Mouse (Mus musculus) neural tube, embryonic 14.5 days (tissue): Measurements from ENCODE around the gene Reep1. TPM values are rescaled to one million over a fixed set of nuclear protein-coding genes. Genes with fewer than 3 reads are reported as not detected.
A peak's percentile ranks its signal among the peaks of the same experiment; 100 is the strongest.

Experiments
- ATAC-seq: fragments of 200-750 bp; cut with Nextera tagmentation; 2 replicates; pipeline ENCODE4 v1.8.0; 2017; ENCODE audit warnings: low read depth, mild to moderate bottlenecking, moderate TSS enrichment, moderate library complexity
- H3K27ac ChIP-seq: fragments of 300-500 bp; sonication (generic); 2 replicates; pipeline ENCODE4 v1.5.1; 2014; ENCODE audit warnings: low read depth, mild to moderate bottlenecking, control low read depth, low read length, moderate library complexity, mixed read lengths
- H3K27me3 ChIP-seq: fragments of 300-500 bp; sonication (generic); 2 replicates; pipeline ENCODE4 v1.6.1; 2014; ENCODE audit warnings: low read length; ENCODE audit not compliant: control insufficient read depth, insufficient read depth
- H3K36me3 ChIP-seq: fragments of 300-500 bp; sonication (generic); 2 replicates; pipeline ENCODE4 v1.6.1; 2014; ENCODE audit warnings: low read length, mixed read lengths; ENCODE audit not compliant: control insufficient read depth, insufficient read depth
- H3K4me1 ChIP-seq: fragments of 300-500 bp; sonication (generic); 2 replicates; pipeline ENCODE4 v1.6.1; 2014; ENCODE audit warnings: low read length; ENCODE audit not compliant: control insufficient read depth, insufficient read depth
- H3K4me2 ChIP-seq: fragments of 300-500 bp; sonication (generic); 2 replicates; pipeline ENCODE4 v1.6.1; 2014; ENCODE audit warnings: mild to moderate bottlenecking, low read depth, low read length, control low read depth
- H3K4me3 ChIP-seq: fragments of 300-500 bp; sonication (generic); 2 replicates; pipeline ENCODE4 v1.5.1; 2014; ENCODE audit warnings: low read depth, low read length, control low read depth, mixed read lengths
- H3K9ac ChIP-seq: fragments of 300-500 bp; sonication (generic); replicated peaks from 2 replicates; pipeline ENCODE4 v1.6.1; 2014; ENCODE audit warnings: low read depth, mild to moderate bottlenecking, control low read depth, low read length, mixed read lengths
- H3K9me3 ChIP-seq: fragments of 300-500 bp; sonication (generic); 2 replicates; pipeline ENCODE4 v1.6.1; 2016; ENCODE audit warnings: low read length; ENCODE audit not compliant: control insufficient read depth
- WGBS: fragments of 180-500 bp; shearing (Covaris S2); extraction: QIAGEN DNeasy Blood & Tissue Kit; methylation state at CpG from one replicate; pipeline ENCODE4 v1.1.7; 2014; 5-methylcytosine and 5-hydroxymethylcytosine counted together
- polyA plus RNA-seq: library from polyadenylated mRNA; unstranded; fragments of >200 nt; fragmentation: Nextera tagmentation; extraction: Ambion mirVana; gene quantifications from 2 replicates; pipeline ENCODE4 v1.2.1, GENCODE M21; 2014

Gene Reep1
- polyA plus RNA-seq, 1 experiment from 2014 or later: 332 TPM

DNA sequence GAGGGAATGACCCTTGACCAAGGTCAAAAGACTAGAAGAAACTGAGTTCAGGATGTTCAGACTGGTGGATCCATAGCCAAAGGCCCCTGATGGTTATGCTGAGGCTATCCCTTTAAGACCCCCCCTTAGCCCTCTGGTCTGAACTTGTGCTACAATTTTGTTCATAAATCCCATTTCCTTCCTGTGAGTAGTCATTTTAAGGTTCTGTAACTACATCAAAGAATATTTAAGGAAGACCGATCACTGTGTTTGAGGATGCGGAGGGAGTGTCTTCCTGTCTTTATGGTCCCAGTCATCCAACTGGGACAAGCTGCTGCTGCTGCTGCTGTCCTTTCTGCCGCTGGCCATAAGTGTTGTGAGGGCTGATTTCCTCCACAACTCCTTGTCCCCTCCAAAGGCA, 3.0 kb downstream of the Reep1 start:
- ATAC-seq: no peak
- H3K9me3 ChIP-seq: no peaks in the 10 kb centered on the region
- peaks cover 18% of the 10 kb centered on the region for H3K4me1 ChIP-seq
- H3K9ac ChIP-seq: no peak overlapping the region
- no peak overlapping the region for H3K27ac ChIP-seq
- H3K4me2 ChIP-seq: peak overlapping the region; percentile 83
- 81% methylated on average over 3 of the region's 3 CpGs for WGBS
- no peaks in the 10 kb centered on the region for H3K36me3 ChIP-seq
- no peak overlapping the region; the same call in 1 of the 2 replicates for H3K4me3 ChIP-seq
- no peaks in the 10 kb centered on the region for H3K27me3 ChIP-seq

DNA sequence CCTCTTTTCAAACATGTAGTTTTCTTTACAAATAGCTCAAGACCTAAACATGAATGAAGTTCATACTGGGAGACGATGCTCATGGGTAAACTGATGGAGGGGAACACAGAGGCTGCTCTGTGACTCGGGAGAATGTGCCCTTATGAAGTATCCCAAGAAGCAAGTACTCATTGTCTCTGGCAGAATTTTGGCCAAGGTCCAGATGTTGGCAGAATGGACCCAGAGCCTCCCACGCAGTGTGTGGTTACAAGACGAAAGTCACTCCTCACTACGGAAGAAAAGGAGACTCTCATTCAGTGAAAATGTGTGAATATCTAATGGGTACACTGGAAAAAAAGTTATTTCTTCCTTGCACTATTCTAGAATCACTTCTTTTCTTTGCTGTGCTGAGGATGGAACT, 3.8 kb downstream of the Reep1 start:
- WGBS: 52% methylated on average over 5 of the region's 5 CpGs
- Histone ChIP-seq H3K27ac (no peak overlapping the region), H3K4me3 (no peak overlapping the region), H3K9ac (no peak overlapping the region), H3K27me3 (no peaks in the 10 kb centered on the region), H3K36me3 (no peaks in the 10 kb centered on the region), H3K9me3 (no peaks in the 10 kb centered on the region), H3K4me2 (no peak overlapping the region), H3K4me1 (peaks cover 21% of the 10 kb centered on the region)
- no peak for ATAC-seq

DNA sequence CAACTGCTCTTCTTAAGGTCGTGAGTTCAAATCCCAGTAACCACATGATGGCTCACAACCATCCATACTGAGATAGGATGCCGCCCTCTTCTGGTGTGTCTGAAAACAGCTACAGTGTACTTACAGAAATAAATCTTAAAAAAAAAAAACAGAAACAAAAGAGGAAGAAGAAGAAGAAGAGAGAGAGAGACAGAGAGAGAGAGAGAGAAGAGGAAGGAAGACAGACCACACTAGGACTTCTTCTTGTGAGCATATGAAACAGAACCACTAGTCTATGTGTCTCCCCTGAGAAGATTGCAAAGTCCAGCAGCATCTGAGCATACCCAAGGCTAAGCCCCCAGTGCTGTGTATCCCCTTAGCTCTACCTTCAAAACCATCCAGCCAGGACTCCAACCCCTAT, 6.2 kb downstream of the Reep1 start:
- no peaks in the 10 kb centered on the region for H3K36me3 ChIP-seq
- H3K4me3 ChIP-seq: no peak overlapping the region
- H3K27me3 ChIP-seq: no peaks in the 10 kb centered on the region
- peaks cover 21% of the 10 kb centered on the region for H3K4me1 ChIP-seq
- no peaks in the 10 kb centered on the region for H3K9me3 ChIP-seq
- H3K9ac ChIP-seq: no peak overlapping the region
- no peak for ATAC-seq
- 71% methylated on average over 2 of the region's 2 CpGs for WGBS
- H3K4me2 ChIP-seq: no peak overlapping the region
- H3K27ac ChIP-seq: no peak overlapping the region

DNA sequence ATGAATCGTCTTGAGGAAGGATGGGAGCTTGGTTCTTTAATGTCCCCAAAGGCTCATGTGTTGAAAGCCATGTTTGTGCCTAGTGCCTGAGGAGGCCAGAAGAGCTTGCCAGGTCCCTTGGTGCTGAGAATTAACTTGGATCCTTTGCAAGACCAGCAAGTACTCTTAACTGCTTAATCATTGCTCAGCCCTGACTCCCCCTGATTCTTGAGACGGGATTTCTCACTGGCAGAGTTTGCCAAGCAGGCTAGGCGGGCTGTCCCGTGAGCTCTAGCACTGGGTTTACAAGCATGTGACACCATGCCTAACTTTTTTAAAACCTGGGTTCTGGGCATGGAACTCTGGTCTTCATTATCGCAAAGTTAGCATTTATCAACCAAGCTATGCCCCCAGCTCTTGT, 7.6 kb downstream of the Reep1 start:
- no peaks in the 10 kb centered on the region for H3K27me3 ChIP-seq
- 73% methylated on average over 5 of the region's 5 CpGs for WGBS

DNA sequence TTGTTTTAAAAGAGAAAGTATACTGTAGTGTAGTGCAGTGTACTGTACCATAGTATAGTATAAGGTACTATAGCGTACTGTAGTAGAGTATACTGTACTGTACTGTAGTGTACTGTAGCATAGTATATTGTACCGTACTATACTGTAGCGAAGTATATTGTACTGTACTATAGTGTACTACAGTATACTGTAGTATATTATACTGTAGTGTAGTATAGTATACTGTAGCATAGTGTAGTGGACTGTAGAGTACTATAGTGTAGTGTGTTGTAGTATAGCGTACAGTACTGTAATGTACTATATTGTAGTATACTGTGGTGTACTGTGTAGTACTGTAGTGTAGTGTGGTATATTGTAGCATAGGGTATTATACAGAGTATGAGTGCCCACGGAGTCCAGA, 9.1 kb downstream of the Reep1 start:
- H3K4me1 ChIP-seq: 0 out of 2 replicates have a peak, but pooled peaks cover 3% of the 10 kb centered on the region
- no peak overlapping the region for H3K4me2 ChIP-seq
- no peak overlapping the region for H3K27ac ChIP-seq
- no peaks in the 10 kb centered on the region for H3K9me3 ChIP-seq
- H3K4me3 ChIP-seq: no peak overlapping the region
- H3K27me3 ChIP-seq: no peaks in the 10 kb centered on the region
- WGBS: 98% methylated on average over 5 of the region's 5 CpGs
- no peaks in the 10 kb centered on the region for H3K36me3 ChIP-seq
- no peak overlapping the region for H3K9ac ChIP-seq
- peak; percentile 45; the same call in 1 of the 2 replicates for ATAC-seq

More for the DNA sequence above, 7.6 kb downstream of the Reep1 start:
- Histone ChIP-seq H3K27ac (no peak overlapping the region), H3K4me2 (no peak overlapping the region), H3K9me3 (no peaks in the 10 kb centered on the region), H3K4me3 (no peak overlapping the region), H3K9ac (no peak overlapping the region), H3K4me1 (peaks cover 14% of the 10 kb centered on the region), H3K36me3 (no peaks in the 10 kb centered on the region)
- ATAC-seq: no peak

DNA sequence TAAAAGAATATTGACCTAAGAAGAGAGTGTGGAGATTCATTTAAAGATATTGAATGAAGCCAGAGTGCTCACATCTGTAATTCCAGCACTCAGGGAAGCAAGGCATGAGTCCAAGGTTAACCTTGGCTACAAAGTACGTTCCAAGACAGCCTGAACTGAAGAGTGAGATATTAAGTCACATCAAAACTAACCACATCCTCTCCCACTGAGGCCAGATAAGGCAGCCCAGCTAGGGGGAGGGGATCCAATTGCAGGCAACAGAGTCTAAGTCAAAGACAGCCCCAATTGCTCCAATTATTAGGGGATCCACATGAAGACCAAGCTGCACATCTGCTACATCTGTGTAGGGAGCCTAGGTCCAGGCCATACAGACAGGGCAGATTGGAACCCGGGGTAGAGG, 11.0 kb downstream of the Reep1 start:
- no peaks in the 10 kb centered on the region for H3K36me3 ChIP-seq
- no peak overlapping the region for H3K27ac ChIP-seq
- no peaks in the 10 kb centered on the region for H3K27me3 ChIP-seq
- H3K9me3 ChIP-seq: no peaks in the 10 kb centered on the region
- 87% methylated on average over 2 of the region's 2 CpGs for WGBS
- H3K4me2 ChIP-seq: no peak overlapping the region
- ATAC-seq: no peak
- H3K9ac ChIP-seq: no peak overlapping the region
- peaks cover 16% of the 10 kb centered on the region; the same call in 1 of the 2 replicates for H3K4me1 ChIP-seq
- H3K4me3 ChIP-seq: no peak overlapping the region

DNA sequence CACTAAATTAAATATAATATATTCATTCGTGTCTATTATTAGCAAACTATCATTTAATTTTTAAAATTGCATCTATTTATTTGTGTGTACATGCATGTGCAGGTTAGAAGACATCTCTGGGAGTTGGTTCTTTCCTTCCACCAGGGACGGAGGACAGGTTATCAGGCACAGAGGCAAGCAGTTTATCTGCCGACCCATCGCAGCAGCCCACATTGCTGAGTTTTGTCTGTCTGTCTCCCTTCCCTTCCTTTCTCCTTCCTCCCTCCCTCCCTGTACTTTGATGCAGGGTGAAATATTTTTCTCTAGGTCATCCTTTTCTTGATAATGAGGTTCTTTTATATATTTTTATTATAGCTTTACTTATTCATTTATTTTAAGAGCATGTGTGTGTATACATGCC, 11.9 kb downstream of the Reep1 start:
- H3K36me3 ChIP-seq: no peaks in the 10 kb centered on the region
- H3K4me1 ChIP-seq: peaks cover 19% of the 10 kb centered on the region; the same call in 1 of the 2 replicates
- no peaks in the 10 kb centered on the region for H3K9me3 ChIP-seq
- H3K27me3 ChIP-seq: no peaks in the 10 kb centered on the region
- H3K4me2 ChIP-seq: no peak overlapping the region
- 89% methylated on average over 4 of the region's 4 CpGs for whole genome bisulfite sequencing
- H3K9ac ChIP-seq: no peak overlapping the region
- no peak overlapping the region for H3K4me3 ChIP-seq
- no peak for ATAC-seq
- H3K27ac ChIP-seq: no peak overlapping the region

DNA sequence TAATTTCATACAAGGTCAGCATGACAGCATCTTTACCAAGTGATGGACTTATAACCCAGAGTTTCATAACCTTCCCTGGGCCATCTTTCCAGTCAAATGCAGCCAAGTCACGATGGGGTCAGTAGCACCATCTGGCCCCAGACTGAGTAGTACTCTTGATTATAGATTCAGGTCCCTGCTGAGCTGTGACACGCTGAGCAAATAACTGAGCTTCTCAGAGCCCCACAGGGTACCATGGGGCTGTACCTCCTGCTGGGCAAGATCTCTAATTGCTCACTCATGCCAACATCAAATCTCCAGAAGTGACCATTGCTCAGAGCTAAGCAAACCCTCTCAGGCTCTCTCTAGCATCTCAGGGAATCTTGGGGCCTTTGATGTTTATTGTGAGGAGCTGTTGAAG, 15.6 kb downstream of the Reep1 start:
- no peak overlapping the region for H3K4me3 ChIP-seq
- H3K4me1 ChIP-seq: peaks cover 15% of the 10 kb centered on the region; the same call in 1 of the 2 replicates
- ATAC-seq: no peak; the same call in 1 of the 2 replicates
- no peak overlapping the region for H3K27ac ChIP-seq
- no peak overlapping the region for H3K4me2 ChIP-seq
- H3K27me3 ChIP-seq: no peaks in the 10 kb centered on the region
- no peaks in the 10 kb centered on the region for H3K9me3 ChIP-seq
- 11% methylated on average over 2 of the region's 2 CpGs for WGBS
- no peaks in the 10 kb centered on the region for H3K36me3 ChIP-seq
- no peak overlapping the region for H3K9ac ChIP-seq

DNA sequence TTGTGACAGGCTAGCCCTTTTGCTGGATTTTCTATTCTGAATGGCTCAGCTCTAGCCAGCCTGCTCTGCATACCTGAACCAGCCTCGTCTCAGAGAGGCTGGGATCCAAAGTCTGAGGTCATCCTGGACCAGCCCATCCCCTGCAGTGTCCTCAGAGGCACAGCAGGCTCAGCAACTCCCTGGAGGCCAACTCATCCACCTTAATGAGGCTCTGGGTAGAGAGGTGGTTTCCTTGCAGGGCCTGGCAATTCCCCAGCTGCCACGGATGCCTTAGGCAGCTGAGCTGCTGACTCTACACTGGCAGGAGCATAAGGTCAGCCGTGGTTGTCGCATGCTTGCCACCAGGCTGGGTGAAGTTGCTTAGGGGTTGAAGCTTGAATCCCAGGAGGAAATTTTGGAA, 16.2 kb downstream of the Reep1 start:
- no peaks in the 10 kb centered on the region for H3K36me3 ChIP-seq
- no peak overlapping the region for H3K27ac ChIP-seq
- no peak overlapping the region for H3K4me2 ChIP-seq
- H3K27me3 ChIP-seq: no peaks in the 10 kb centered on the region
- WGBS: 47% methylated on average over 4 of the region's 4 CpGs
- ATAC-seq: peak; percentile 19; the same call in 1 of the 2 replicates
- no peak overlapping the region for H3K4me3 ChIP-seq
- no peaks in the 10 kb centered on the region for H3K9me3 ChIP-seq
- no peak overlapping the region for H3K9ac ChIP-seq
- H3K4me1 ChIP-seq: peaks cover 15% of the 10 kb centered on the region; the same call in 1 of the 2 replicates
